Mouse (Mus musculus): ENCODE results near the gene Doc2a. TPM values are rescaled to one million over a fixed set of nuclear protein-coding genes. Genes with fewer than 3 reads are reported as not detected.
A peak's percentile ranks its signal among the peaks of the same experiment; 100 is the strongest.

Doc2a gene
- 35.7 and 148 TPM in 2 replicates for total RNA-seq (2014; rRNA removed)
- polyA plus RNA-seq (2015; fragmentation: Nextera tagmentation; extraction: Ambion mirVana): 31.5 and 32.5 TPM in 2 replicates

DNA sequence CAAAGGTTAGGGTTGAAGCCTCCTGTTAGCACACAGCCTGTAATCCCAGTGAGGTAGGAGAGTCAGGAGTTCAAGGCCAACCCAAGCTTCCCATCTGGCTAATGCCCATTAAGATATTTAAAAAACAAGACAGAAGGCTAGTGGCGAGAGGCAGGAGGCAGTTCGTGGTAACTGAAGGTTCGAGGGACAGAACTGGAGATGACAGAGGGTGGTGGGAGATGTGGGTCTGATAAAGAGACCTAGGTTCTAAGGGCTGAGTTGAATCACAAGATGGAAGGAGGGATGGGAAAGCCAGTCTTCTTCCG, at the start of gene Doc2a:
Gene Doc2a (plus strand): TSS at position 301 of the 305 bp plus-strand sequence.
- peak within 1 kb of the TSS; percentile 65 for H3K4me3 ChIP-seq (ENCODE audit: low read depth, low read length)
- WGBS: 27% methylated on average over 4 of the region's 4 CpGs
- no peaks in the 10 kb centered on the region for H3K27me3 ChIP-seq (ENCODE audit: insufficient read depth, low read length)
- H3K27ac ChIP-seq (ENCODE audit: low read depth, low read length): peak within 1 kb of the TSS; percentile 50
- H3K4me2 ChIP-seq (ENCODE audit: low read depth): peak within 1 kb of the TSS; percentile 99
- DNase-seq (no peak), ATAC-seq (no peak)
- peak within 1 kb of the TSS; percentile 71 for H3K9ac ChIP-seq
- peaks cover 8% of the 10 kb centered on the region for H3K36me3 ChIP-seq (ENCODE audit: insufficient read depth)
- H3K4me1 ChIP-seq (ENCODE audit: insufficient read depth): 0 out of 2 replicates have a peak, but pooled peaks cover 11% of the 10 kb centered on the region
- no peaks in the 10 kb centered on the region for H3K9me3 ChIP-seq (ENCODE audit: low read length)
- TF ChIP-seq CTCF (IDR thresholded peaks at IDR 0.05; ENCODE audit: low read depth): no peak

GRCm38 (mm10) chr7:126798127-126799049, 48.8 kb upstream of the Doc2a start:
- H3K27me3 ChIP-seq (ENCODE audit: insufficient read depth, low read length): no peaks in the 10 kb centered on the region
- peak overlapping the region; percentile 77 for H3K4me2 ChIP-seq (ENCODE audit: low read depth)
- H3K4me1 ChIP-seq (ENCODE audit: insufficient read depth): peaks cover 7% of the 10 kb centered on the region
- H3K36me3 ChIP-seq (ENCODE audit: insufficient read depth): peaks cover 30% of the 10 kb centered on the region
- no peak for DNase-seq
- H3K4me3 ChIP-seq (ENCODE audit: low read depth, low read length): peak overlapping the region; percentile 81
- WGBS: 5% methylated on average over 40 of the region's 40 CpGs
- no peaks in the 10 kb centered on the region for H3K9me3 ChIP-seq (ENCODE audit: low read length)
- peak overlapping the region; percentile 95 for H3K27ac ChIP-seq (ENCODE audit: low read depth, low read length)
- H3K9ac ChIP-seq: peak overlapping the region; percentile 81
- no peak for TF ChIP-seq CTCF (IDR thresholded peaks at IDR 0.05; ENCODE audit: low read depth)
- peak; percentile 10 for ATAC-seq

GRCm38 (mm10) chr7:126799050-126799467, 48.2 kb upstream of the Doc2a start:
- 2% methylated on average over 35 of the region's 36 CpGs for WGBS

GRCm38 (mm10) chr7:126799468-126800268, 47.5 kb upstream of the Doc2a start:
- Histone ChIP-seq H3K9me3 (ENCODE audit: low read length) (no peaks in the 10 kb centered on the region), H3K27ac (ENCODE audit: low read depth, low read length) (peak overlapping the region; percentile 95), H3K27me3 (ENCODE audit: insufficient read depth, low read length) (no peaks in the 10 kb centered on the region), H3K4me1 (ENCODE audit: insufficient read depth) (peaks cover 7% of the 10 kb centered on the region), H3K9ac (peak overlapping the region; percentile 81), H3K4me3 (ENCODE audit: low read depth, low read length) (peak overlapping the region; percentile 81), H3K4me2 (ENCODE audit: low read depth) (peak overlapping the region; percentile 77), H3K36me3 (ENCODE audit: insufficient read depth) (peaks cover 29% of the 10 kb centered on the region)
- DNase-seq: peak; percentile 92
- 2% methylated on average over 38 of the region's 38 CpGs for WGBS
- peak; percentile 93 for ATAC-seq
- TF ChIP-seq CTCF (IDR thresholded peaks at IDR 0.05; ENCODE audit: low read depth): peak; percentile 56

More at GRCm38 (mm10) chr7:126799050-126799467, 48.2 kb upstream of the Doc2a start:
- Histone ChIP-seq H3K36me3 (ENCODE audit: insufficient read depth) (peaks cover 29% of the 10 kb centered on the region), H3K4me1 (ENCODE audit: insufficient read depth) (peaks cover 7% of the 10 kb centered on the region), H3K4me2 (ENCODE audit: low read depth) (peak overlapping the region; percentile 77), H3K9ac (peak overlapping the region; percentile 81), H3K4me3 (ENCODE audit: low read depth, low read length) (peak overlapping the region; percentile 81), H3K27ac (ENCODE audit: low read depth, low read length) (peak overlapping the region; percentile 95), H3K9me3 (ENCODE audit: low read length) (no peaks in the 10 kb centered on the region), H3K27me3 (ENCODE audit: insufficient read depth, low read length) (no peaks in the 10 kb centered on the region)
- peak; percentile 96 for DNase-seq
- ATAC-seq: peak; percentile 97
- TF ChIP-seq CTCF (IDR thresholded peaks at IDR 0.05; ENCODE audit: low read depth): peak; percentile 50

GRCm38 (mm10) chr7:126800269-126801056, 46.8 kb upstream of the Doc2a start:
- peak overlapping the region; percentile 95 for H3K27ac ChIP-seq (ENCODE audit: low read depth, low read length)
- WGBS: 37% methylated on average over 5 of the region's 5 CpGs
- no peak for ATAC-seq

GRCm38 (mm10) chr7:126801057-126801422, 46.2 kb upstream of the Doc2a start:
- Histone ChIP-seq H3K27me3 (ENCODE audit: insufficient read depth, low read length) (no peaks in the 10 kb centered on the region), H3K4me2 (ENCODE audit: low read depth) (no peak overlapping the region), H3K36me3 (ENCODE audit: insufficient read depth) (peaks cover 15% of the 10 kb centered on the region), H3K9me3 (ENCODE audit: low read length) (no peaks in the 10 kb centered on the region), H3K9ac (no peak overlapping the region), H3K27ac (ENCODE audit: low read depth, low read length) (no peak overlapping the region), H3K4me3 (ENCODE audit: low read depth, low read length) (no peak overlapping the region), H3K4me1 (ENCODE audit: insufficient read depth) (peaks cover 7% of the 10 kb centered on the region)
- ATAC-seq (no peak), DNase-seq (no peak)
- TF ChIP-seq CTCF (IDR thresholded peaks at IDR 0.05; ENCODE audit: low read depth): no peak
- 93% methylated on average over 16 of the region's 16 CpGs for whole genome bisulfite sequencing

More at GRCm38 (mm10) chr7:126800269-126801056, 46.8 kb upstream of the Doc2a start:
- TF ChIP-seq CTCF (IDR thresholded peaks at IDR 0.05; ENCODE audit: low read depth): no peak
- Histone ChIP-seq H3K27me3 (ENCODE audit: insufficient read depth, low read length) (no peaks in the 10 kb centered on the region), H3K4me3 (ENCODE audit: low read depth, low read length) (peak overlapping the region; percentile 81), H3K36me3 (ENCODE audit: insufficient read depth) (peaks cover 21% of the 10 kb centered on the region), H3K9me3 (ENCODE audit: low read length) (no peaks in the 10 kb centered on the region), H3K9ac (peak overlapping the region; percentile 81), H3K4me1 (ENCODE audit: insufficient read depth) (peaks cover 7% of the 10 kb centered on the region), H3K4me2 (ENCODE audit: low read depth) (peak overlapping the region; percentile 77)
- DNase-seq: no peak

All from forebrain, postnatal 0 days (tissue).